Mouse (Mus musculus) neutrophil, adult 59 days (primary cell): ENCODE measurements around the gene Gm2916. TPM values are rescaled to one million over a fixed set of nuclear protein-coding genes. Genes with fewer than 3 reads are reported as not detected.

ENCODE experiments used
- total RNA-seq, 2 experiments: library from RNA; stranded (reverse); gene quantifications; 1 replicate in 1 of 2; 2 replicates in 1 of 2; pipeline ENCODE4 v1.2.4; 2023

Gene Gm2916
- not detected for total RNA-seq

GRCm38 (mm10) chr14:3883872-3884271, at the start of gene Gm2916:
Gene Gm2916, plus strand, starts transcription at chr14:3884172.

GRCm38 (mm10) chr14:3845945-3846344, 38.0 kb upstream of the Gm2916 start, which contains the start of gene Gm3033:
Gene Gm3033, plus strand, starts transcription at chr14:3846245.

DNA sequence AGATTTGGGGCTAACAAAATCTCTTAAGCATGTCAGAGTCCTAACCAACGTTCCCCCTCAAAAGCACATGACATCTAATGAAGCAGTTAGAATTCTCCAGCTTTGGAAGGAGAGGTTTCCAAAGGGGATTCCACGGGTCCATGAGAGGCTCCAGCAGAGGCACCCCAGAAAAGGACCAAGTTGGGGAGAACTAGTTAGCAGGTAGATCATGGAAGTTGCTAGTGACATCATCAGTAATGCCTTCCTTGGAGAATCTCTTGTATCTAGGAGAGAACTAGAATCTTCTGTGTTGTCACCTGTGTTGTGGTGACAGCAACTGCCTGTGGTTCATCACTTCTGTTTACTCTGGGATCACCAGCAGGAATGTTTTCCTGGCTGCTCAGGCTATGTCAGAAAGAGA, 47.5 kb downstream of the Gm2916 start, which contains the start of gene Gm3029:
Gene Gm3029 (plus strand): TSS at position 301 of the 400 bp plus-strand sequence.

GRCm38 (mm10) chr14:3963247-3963646, 79.3 kb downstream of the Gm2916 start, which contains the start of gene Gm3095:
Gene Gm3095, plus strand, starts transcription at chr14:3963547.

Other genes starting within 250 kb of the Gm2916 start
- gene Gm3012, start 249.7 kb upstream of the Gm2916 start, total RNA-seq: not detected
- not detected for gene Gm3020, start 232.1 kb upstream of the Gm2916 start, total RNA-seq
- gene Gm3043, start 195.4 kb upstream of the Gm2916 start, total RNA-seq: not detected
- not detected for gene Gm3002, start 74.1 kb upstream of the Gm2916 start, total RNA-seq
- gene Gm3033, start 37.9 kb upstream of the Gm2916 start, total RNA-seq: not detected
- gene Gm3029, start 47.6 kb downstream of the Gm2916 start, total RNA-seq: not detected
- not detected for gene Gm3095, start 79.4 kb downstream of the Gm2916 start, total RNA-seq
- gene Gm3099, start 114.2 kb downstream of the Gm2916 start, total RNA-seq: not detected
- not detected for gene Gm5796, start 139.8 kb downstream of the Gm2916 start, total RNA-seq
- not detected for gene Gm3115, start 199.9 kb downstream of the Gm2916 start, total RNA-seq
- not detected for gene Gm8108, start 226.4 kb downstream of the Gm2916 start, total RNA-seq